Mouse (Mus musculus): ENCODE data around the gene Erich4.

Erich4 gene

GRCm38 (mm10) chr7:25623857-25624370 lies 8.2 kb upstream of the Erich4 start:
- DNase-seq (ENCODE audit: low spot score in 2 of 2), result no peak

GRCm38 (mm10) chr7:25620751-25621150 lies 5.1 kb upstream of the Erich4 start:
- DNase-seq (ENCODE audit: low spot score in 2 of 2), result peak in 1 of 2 experiments; percentile 14

- DNase-seq (ENCODE audit: low spot score in 2 of 2), result no peak
These were observed 4.4 kb upstream of the Erich4 start for GRCm38 (mm10) chr7:25620101-25620500.

DNA sequence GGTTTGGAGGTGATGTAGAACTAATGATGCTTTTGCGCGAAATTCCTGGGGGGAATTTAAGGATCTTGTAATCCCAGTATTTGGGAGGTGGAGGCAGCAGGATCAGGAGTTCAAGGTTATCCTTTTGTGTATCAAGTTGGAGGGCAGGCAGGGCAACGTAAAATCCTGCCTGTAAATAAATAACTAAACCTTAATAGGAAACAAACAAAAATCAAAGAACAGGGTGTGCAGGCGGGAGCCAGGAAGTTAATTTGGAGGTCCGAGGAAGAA lies 4.0 kb upstream of the Erich4 start:
- no peak for DNase-seq (ENCODE audit: low spot score in 2 of 2)

DNA sequence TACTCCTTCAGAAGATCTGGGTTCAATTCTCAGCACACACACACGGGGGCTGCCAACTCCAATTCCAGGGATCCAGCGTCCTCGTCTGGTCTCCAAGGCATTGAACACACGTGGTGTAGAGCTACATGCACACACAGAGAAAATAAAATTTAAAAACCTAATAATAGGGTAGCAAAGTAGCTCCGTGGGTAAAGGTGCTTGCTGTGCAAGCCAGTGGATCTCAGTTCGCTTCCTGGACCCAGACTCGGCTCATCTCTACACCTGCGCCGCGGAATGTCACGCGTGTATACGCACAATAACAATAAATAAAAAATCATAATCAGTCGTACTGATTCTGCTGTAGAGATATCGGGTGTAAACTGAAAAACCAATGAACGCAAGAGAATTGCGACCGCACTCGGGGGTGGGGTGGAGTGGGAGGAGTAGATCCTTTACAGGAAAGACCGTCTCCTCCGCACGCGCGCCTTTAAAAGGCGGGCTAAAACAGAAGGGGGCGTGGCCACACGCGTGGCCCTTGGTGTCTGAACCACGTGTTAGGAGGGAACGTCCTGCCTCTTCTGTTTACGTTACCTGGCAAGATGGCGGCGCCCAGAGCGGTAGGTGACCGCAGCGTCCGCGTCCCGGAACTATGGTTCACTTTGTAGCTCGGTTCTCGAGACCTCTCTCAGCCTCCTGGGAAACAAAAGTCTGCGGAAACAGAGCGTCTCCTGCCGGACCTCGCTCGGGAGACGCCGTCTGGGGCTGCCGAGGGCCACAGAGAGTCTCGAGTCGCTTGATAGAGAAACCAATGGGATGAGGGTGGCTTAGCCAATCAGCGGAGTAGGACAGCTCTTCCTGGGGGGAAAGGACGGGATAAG lies 3.4 kb upstream of the Erich4 start, which contains the start of gene Dmac2:
TSS of gene Dmac2 (plus strand) at position 550 of the 857 bp plus-strand sequence.
- peak; percentile 84 to 88 for DNase-seq (ENCODE audit: low spot score in 2 of 2)

DNA sequence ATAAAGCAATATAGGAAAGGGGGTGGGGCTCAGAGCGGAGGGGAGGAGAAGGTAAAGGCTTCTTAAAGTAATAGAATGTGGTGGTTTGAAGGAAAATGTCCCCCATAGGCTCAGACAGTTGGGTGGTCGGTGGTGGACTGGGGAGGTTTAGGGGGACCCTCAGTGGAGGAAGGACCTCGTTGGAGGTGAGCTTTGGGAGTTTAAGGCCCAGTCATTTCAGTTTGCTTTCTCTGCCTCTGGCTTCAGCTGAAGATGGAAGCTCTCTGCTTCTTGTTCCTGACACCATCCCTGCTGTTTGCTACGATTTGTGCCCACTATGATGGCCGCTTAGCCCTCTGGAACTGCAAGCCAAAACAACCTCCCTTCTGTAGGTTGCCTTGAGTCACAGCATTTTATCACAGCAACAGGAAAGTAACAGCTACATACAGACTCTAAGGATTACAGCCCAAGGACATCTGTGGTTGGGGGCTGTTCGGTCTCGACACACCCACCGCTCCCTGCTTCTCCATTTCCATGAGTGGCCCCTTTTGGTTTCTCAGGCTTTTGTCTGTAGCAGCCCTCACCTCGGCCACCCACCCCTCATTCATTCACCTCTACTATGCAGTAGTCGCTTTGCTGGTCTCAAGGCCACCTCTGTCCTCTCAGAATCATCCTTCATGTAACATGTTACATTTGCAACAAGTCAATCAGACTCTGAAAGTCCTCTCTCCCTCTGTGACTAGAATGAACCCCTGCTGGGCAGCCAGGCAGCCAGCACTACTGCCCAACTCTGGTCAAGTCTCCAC lies 1.9 kb upstream of the Erich4 start:
- no peak for DNase-seq (ENCODE audit: low spot score in 2 of 2)

DNA sequence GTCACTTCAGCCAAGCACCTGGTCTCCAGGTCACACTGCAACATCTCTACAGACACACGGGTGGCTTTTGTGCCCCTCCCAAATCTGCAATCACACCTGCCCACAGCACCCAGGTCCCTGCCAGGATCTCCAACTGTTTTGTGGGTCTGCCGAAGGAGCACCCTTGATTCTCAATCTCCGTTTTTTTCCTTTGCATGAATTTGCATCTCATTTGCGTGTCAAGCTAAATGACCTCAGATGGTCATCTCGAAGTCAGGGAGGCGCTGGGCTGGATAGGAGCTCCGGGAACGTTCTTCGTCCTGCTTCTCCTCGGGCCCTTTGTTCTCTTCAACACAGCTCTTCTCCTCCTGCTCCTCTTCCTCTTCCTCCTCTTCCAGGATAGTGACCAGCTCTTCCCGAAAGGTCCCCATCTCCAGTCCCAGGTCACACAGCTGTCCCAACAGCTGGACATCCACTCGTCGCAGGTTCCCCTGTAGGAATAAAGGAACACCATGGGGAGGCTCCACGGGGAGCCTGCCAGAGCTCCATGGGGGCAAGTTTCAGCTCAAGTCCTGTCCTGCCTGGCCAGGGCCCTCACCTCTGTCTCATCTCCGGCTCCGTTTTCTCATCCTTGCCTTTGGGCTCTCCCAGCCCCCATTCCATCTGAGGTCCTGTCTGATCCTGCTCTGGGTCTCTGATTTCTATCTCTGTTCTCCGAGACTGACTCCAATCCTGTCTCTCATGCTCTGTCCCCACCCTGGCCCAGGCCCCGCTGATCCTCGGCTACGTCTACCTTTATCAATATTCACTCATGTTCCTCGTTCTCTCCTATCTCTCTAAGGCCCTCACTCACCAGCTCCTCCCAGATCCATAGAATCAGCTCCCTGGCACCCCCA lies 624 bp downstream of the Erich4 start:
- peak in 1 of 2 experiments; percentile 13 for DNase-seq (ENCODE audit: low spot score in 2 of 2)

DNA sequence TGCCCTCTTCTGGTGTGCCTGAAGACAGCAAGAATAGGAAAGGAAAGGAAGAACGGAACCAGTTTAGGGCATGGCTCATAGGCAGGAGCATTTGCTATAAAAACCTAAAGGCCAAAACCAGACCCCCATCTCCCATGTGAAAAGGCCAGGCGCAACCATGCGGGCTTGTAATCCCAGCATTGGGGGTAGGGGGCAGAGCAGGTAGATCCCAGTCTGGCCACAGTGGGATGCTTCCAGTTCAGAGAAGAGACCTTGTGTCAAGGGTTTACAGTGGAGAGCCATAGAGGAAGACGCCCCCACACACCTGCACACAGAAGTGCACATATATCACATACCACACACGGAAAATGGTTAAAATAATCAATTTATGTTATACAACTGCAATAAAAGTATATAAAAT lies 1.6 kb downstream of the Erich4 start:
- no peak for DNase-seq (ENCODE audit: low spot score in 2 of 2)

GRCm38 (mm10) chr7:25611501-25611900 lies 4.2 kb downstream of the Erich4 start:
- no peak for DNase-seq (ENCODE audit: low spot score in 2 of 2)

DNA sequence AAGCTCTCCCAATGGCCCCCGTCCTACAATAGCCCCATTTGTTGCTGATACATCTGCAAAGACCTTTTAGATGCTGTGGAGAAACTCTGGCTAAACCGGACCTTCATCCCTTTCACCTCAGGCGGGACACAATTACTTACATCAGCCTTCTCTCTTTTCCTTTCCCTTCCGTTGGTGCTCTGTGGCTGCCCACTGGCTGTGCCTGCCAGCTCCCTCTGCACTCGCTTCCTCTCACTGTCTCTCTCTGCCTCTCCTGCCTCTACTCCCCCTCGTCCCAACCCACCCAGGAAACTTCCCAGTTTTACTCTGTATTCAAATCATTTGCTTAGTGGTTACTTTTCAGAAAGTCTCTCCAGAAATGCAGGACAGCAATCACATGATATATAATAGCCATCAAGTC lies 5.6 kb downstream of the Erich4 start:
- DNase-seq (ENCODE audit: low spot score in 2 of 2), result no peak

DNA sequence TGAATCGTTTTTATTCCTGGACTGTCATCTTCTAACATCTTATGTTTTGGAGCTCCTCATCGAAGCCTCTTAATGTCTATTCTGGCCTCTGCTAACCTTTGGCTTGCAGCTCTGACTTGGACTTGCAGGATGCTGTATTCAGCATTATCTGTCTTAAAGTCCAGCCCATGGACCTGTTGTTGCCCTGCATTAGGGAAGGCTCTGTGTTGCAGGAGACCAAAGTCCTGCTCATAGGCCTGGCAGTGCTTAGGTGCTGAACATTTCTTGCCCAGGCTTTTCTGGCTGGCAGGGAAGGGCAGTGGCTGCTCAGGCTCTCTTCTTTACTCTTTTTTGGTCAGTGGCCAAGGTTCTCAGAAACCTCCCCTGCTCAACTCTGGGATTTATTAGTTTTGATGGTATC lies 8.5 kb downstream of the Erich4 start:
- no peak for DNase-seq (ENCODE audit: low spot score in 2 of 2)

DNA sequence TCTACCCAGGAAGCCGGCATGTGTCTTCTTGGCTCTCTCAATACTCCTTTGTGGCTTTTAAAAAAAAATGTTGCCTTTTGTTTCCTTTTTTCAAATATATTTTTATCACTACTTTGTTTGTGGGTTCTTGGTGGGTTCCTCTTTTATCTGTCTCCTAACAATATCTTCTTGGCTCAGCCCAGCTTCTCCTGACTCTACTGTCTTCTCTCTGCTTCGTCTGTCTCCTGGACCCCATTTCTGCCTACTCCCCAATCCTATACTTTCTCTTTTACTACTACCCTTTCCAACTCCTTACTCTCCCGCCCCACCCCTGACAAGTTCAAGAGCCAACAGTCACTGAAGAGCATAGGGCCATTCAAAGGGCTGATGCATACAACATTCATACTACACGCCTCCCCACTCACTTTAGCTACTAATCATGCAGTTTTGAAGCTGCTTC lies 9.0 kb downstream of the Erich4 start:
- DNase-seq (ENCODE audit: low spot score in 2 of 2), result no peak

DNA sequence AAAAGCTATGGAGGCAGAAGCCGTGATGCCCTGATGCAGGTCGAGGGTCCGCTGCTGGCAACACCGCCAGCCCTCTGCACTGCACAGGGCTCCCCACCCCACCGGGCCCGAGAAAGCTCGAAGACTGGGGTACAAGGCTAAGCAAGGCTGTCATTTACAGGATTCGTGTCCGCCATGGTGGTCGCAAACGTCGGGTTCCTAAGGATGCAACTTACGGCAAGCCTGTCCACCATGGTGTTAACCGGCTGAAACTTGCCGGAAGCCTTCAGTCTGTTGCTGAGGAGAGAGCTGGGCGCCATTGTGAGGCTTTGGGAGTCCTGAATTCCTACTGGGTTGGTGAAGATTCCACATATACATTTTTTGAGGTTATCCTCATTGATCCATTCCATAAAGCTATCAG lies 14.3 kb downstream of the Erich4 start:
- no peak for DNase-seq (ENCODE audit: low spot score in 2 of 2)

GRCm38 (mm10) chr7:25600666-25601065 lies 15.0 kb downstream of the Erich4 start:
- no peak for DNase-seq (ENCODE audit: low spot score in 2 of 2)

DNA sequence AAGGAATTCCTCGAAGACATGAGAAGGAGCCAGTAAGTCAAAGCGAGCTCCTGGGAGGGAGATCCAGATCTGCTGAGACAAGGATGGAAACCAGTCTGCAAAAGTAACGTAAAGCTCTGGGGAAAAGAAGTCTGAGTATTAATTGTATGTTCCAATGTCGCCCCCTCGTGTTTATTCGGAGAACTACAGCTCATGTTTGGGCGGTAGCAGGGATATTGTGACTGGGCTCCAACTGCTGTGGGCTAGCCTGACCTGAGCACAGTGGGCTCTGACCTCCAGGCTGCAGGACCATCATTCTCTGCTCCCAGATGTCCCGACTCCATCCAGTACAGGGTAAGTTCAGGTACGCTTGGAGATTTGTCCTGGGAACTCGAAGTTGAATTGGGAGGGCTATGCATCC lies 16.0 kb downstream of the Erich4 start:
- DNase-seq (ENCODE audit: low spot score in 2 of 2), result peak; percentile 57 to 73

- DNase-seq (ENCODE audit: low spot score in 2 of 2), result no peak
These were observed 21.8 kb downstream of the Erich4 start for GRCm38 (mm10) chr7:25593859-25594258.

DNA sequence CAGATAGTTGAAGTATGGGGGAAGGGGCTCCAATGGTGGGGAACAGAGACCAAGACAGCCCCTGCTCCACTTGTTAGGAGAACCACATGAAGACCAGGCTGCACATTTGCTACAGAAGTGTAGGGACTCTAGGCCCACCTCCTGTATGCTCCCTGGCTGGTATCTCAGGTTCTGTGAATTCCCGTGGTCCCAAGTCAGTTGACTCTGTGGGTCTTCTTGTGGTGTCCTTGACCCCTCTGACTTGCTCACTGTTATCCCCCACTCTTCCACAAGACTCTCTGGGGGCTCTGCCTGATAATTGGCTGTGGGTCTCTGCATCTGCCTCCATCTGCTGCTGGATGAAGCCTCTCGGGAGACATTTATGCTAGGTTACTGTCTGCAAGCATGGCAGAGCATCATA lies 24.5 kb downstream of the Erich4 start:
- no peak for DNase-seq (ENCODE audit: low spot score in 2 of 2)

DNA sequence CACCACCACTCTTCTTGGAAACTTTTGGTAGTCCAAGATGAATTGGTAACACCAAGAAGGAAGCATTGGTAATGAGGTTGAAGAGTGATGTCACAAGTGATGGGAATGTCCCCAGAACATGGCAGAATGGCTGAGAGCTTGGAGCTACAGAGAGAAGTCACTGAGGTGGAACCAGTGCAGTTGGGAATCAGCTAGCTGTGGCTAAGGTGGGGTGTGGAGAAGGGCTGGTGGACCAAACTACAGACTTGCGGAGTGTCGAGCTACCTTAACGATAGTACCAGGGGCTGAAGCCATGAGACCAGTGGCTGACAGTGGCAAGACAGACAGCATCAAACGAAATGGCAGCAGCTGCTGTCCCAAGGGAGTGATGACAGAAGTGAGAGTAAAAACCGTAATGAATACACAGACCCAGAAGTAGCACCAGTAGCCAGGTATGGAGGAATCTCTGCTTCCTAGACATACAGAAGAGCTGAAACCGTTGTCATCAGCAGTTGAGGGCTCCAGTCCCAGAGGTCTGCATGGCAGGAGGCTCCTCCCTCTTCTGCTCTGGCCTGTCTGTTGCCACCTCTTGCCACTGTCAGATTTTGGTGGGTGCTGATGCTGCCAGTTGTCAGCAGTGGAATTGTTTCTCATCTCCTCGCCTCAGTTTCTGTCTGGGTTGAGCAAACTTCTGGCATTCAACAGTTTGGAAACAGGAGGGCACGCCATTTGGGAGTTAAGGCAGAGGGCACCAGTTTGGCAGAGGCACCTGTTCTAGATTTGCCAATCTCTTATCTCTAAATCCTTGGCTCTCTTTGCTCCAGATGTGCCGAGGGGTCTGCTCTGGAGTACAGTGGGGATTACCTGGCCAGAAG lies 30.1 kb downstream of the Erich4 start:
- DNase-seq (ENCODE audit: low spot score in 2 of 2), result no peak

DNA sequence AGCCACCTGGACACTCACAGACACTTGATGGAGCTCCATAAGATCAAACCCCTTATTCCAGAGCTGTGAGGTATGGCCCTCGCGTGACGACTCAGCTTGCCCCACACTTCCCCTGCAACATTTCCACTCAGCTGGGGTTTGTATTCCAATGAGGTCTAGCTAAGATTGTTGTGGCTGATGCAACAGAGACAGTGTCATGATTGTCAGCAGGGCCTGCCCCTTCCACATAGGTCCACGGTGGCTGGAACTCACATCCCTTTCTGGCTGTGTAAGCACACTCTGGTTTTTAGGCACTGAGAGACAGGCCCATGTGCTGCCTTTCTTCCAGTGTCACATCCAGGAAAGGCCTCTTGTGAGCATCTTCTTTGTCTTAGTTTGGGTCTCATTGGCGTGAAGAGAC lies 31.0 kb downstream of the Erich4 start:
- no peak for DNase-seq (ENCODE audit: low spot score in 2 of 2)

- no peak for DNase-seq (ENCODE audit: low spot score in 2 of 2)
These were observed 33.3 kb downstream of the Erich4 start for GRCm38 (mm10) chr7:25582301-25582810.

DNA sequence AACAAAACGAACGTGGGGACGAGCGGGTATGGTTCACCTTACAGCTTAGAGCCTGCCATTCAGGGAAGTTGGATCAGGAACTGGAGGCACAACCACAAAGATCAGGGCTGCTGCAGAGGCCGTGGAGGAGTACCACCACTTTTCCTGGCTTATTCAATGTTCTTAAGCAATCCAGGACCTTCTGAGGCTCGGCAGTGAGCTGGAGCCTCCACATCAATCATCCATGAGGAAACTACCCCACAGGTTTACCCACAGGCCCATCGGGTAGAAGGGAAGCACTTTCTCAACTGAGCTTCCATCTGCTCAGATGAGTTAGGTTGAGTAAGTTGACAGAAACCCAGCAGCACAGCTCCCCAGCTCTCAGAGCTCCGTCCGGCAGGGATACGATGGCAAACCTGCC lies 36.3 kb downstream of the Erich4 start:
- DNase-seq (ENCODE audit: low spot score in 2 of 2), result no peak

Measured in cerebellum, postnatal 4 days (tissue).